Mouse (Mus musculus) megakaryocyte, embryonic 14.5 days (primary cell): Measurements from ENCODE around the gene Tmem52b. TPM values are rescaled to one million over a fixed set of nuclear protein-coding genes. Genes with fewer than 3 reads are reported as not detected.

Experiments
- H3K27me3 ChIP-seq: replicated peaks from 2 replicates; pipeline ENCODE3; 2012; ENCODE audit warnings: inconsistent platforms
- H3K36me3 ChIP-seq: replicated peaks from 2 replicates; pipeline ENCODE3; 2012; ENCODE audit warnings: low read length, inconsistent platforms, mixed read lengths
- H3K4me1 ChIP-seq: 2 replicates; pipeline ENCODE4 v1.6.1; 2012; ENCODE audit warnings: inconsistent platforms
- H3K4me3 ChIP-seq: replicated peaks from 2 replicates; pipeline ENCODE3; 2012; ENCODE audit warnings: moderate library complexity, mild to moderate bottlenecking, inconsistent platforms
- H3K9me3 ChIP-seq: 2 replicates; pipeline ENCODE4 v1.6.1; 2012; ENCODE audit warnings: inconsistent platforms
- FLI1 ChIP-seq: IDR thresholded peaks from 2 replicates; pipeline ENCODE4 v1.6.1; 2012; ENCODE audit warnings: low read length, inconsistent platforms, mixed read lengths
- GATA1 ChIP-seq: IDR thresholded peaks from 3 replicates; pipeline ENCODE4 v1.6.1; 2012; ENCODE audit warnings: mixed read lengths, low read length, inconsistent platforms, borderline replicate concordance
- polyA plus RNA-seq: library from polyadenylated mRNA; stranded (reverse); fragments of >175 nt; gene quantifications from 2 replicates; pipeline ENCODE4 v1.2.3, GENCODE M21; 2012; ENCODE audit warnings: low replicate concordance; ENCODE audit not compliant: insufficient read depth

The Tmem52b gene
- polyA plus RNA-seq, 1 experiment: not detected

- H3K27me3 ChIP-seq: no peaks in the 10 kb centered on the region
- TF ChIP-seq GATA1 (no peak), FLI1 (no peak)
Observed at GRCm38 (mm10) chr6:129510120-129510911, 2.0 kb upstream of the Tmem52b start.

GRCm38 (mm10) chr6:129512868-129513267, 513 bp downstream of the Tmem52b start:
- no peaks in the 10 kb centered on the region for H3K9me3 ChIP-seq
- H3K36me3 ChIP-seq: no peaks in the 10 kb centered on the region
- H3K27me3 ChIP-seq: no peaks in the 10 kb centered on the region
- TF ChIP-seq GATA1 (no peak), FLI1 (no peak)
- H3K4me3 ChIP-seq: no peak overlapping the region
- H3K4me1 ChIP-seq: peaks cover 49% of the 10 kb centered on the region

More at GRCm38 (mm10) chr6:129510120-129510911, 2.0 kb upstream of the Tmem52b start:
- Histone ChIP-seq H3K36me3 (no peaks in the 10 kb centered on the region), H3K4me3 (no peak overlapping the region), H3K4me1 (peaks cover 40% of the 10 kb centered on the region), H3K9me3 (no peaks in the 10 kb centered on the region)

GRCm38 (mm10) chr6:129513409-129513808, 1.1 kb downstream of the Tmem52b start:
- Histone ChIP-seq H3K4me3 (no peak overlapping the region), H3K4me1 (peaks cover 54% of the 10 kb centered on the region), H3K9me3 (no peaks in the 10 kb centered on the region), H3K27me3 (no peaks in the 10 kb centered on the region), H3K36me3 (no peaks in the 10 kb centered on the region)
- no peak for TF ChIP-seq GATA1
- TF ChIP-seq FLI1: no peak

GRCm38 (mm10) chr6:129514376-129514775, 2.0 kb downstream of the Tmem52b start:
- TF ChIP-seq FLI1 (no peak), GATA1 (no peak)
- Histone ChIP-seq H3K4me3 (no peak overlapping the region), H3K36me3 (no peaks in the 10 kb centered on the region), H3K9me3 (no peaks in the 10 kb centered on the region), H3K27me3 (peaks cover 2% of the 10 kb centered on the region), H3K4me1 (peaks cover 51% of the 10 kb centered on the region)

GRCm38 (mm10) chr6:129515068-129515467, 2.7 kb downstream of the Tmem52b start:
- H3K27me3 ChIP-seq: peaks cover 2% of the 10 kb centered on the region
- no peaks in the 10 kb centered on the region for H3K9me3 ChIP-seq
- no peak overlapping the region for H3K4me3 ChIP-seq
- H3K4me1 ChIP-seq: peaks cover 51% of the 10 kb centered on the region
- TF ChIP-seq GATA1 (no peak), FLI1 (no peak)
- no peaks in the 10 kb centered on the region for H3K36me3 ChIP-seq

GRCm38 (mm10) chr6:129516388-129516787, 4.0 kb downstream of the Tmem52b start:
- Histone ChIP-seq H3K36me3 (no peaks in the 10 kb centered on the region), H3K27me3 (peaks cover 2% of the 10 kb centered on the region), H3K4me3 (no peak overlapping the region), H3K4me1 (peaks cover 49% of the 10 kb centered on the region), H3K9me3 (no peaks in the 10 kb centered on the region)
- TF ChIP-seq FLI1 (no peak), GATA1 (no peak)

- TF ChIP-seq GATA1: no peak
- no peak for TF ChIP-seq FLI1
- Histone ChIP-seq H3K4me1 (peaks cover 42% of the 10 kb centered on the region), H3K4me3 (no peak overlapping the region), H3K36me3 (no peaks in the 10 kb centered on the region), H3K9me3 (no peaks in the 10 kb centered on the region), H3K27me3 (peaks cover 2% of the 10 kb centered on the region)
Observed at GRCm38 (mm10) chr6:129517752-129518408, 5.5 kb downstream of the Tmem52b start.

GRCm38 (mm10) chr6:129526069-129526468, 13.7 kb downstream of the Tmem52b start:
- Histone ChIP-seq H3K27me3 (no peaks in the 10 kb centered on the region), H3K4me1 (peaks cover 11% of the 10 kb centered on the region; the same call in 1 of the 2 replicates), H3K4me3 (no peak overlapping the region), H3K9me3 (no peaks in the 10 kb centered on the region), H3K36me3 (no peaks in the 10 kb centered on the region)
- TF ChIP-seq GATA1 (no peak), FLI1 (no peak)

GRCm38 (mm10) chr6:129527416-129527815, 15.1 kb downstream of the Tmem52b start:
- Histone ChIP-seq H3K4me1 (peaks cover 16% of the 10 kb centered on the region), H3K27me3 (no peaks in the 10 kb centered on the region), H3K4me3 (no peak overlapping the region), H3K9me3 (no peaks in the 10 kb centered on the region), H3K36me3 (no peaks in the 10 kb centered on the region)
- TF ChIP-seq GATA1 (no peak), FLI1 (no peak)

GRCm38 (mm10) chr6:129529605-129530004, 17.2 kb downstream of the Tmem52b start:
- no peaks in the 10 kb centered on the region for H3K27me3 ChIP-seq
- TF ChIP-seq FLI1: no peak
- TF ChIP-seq GATA1: no peak
- H3K4me1 ChIP-seq: peaks cover 21% of the 10 kb centered on the region
- H3K4me3 ChIP-seq: no peak overlapping the region
- H3K9me3 ChIP-seq: no peaks in the 10 kb centered on the region
- peaks cover 3% of the 10 kb centered on the region for H3K36me3 ChIP-seq
